Mouse (Mus musculus): ENCODE data around the gene Themis.

Gene Themis

DNA sequence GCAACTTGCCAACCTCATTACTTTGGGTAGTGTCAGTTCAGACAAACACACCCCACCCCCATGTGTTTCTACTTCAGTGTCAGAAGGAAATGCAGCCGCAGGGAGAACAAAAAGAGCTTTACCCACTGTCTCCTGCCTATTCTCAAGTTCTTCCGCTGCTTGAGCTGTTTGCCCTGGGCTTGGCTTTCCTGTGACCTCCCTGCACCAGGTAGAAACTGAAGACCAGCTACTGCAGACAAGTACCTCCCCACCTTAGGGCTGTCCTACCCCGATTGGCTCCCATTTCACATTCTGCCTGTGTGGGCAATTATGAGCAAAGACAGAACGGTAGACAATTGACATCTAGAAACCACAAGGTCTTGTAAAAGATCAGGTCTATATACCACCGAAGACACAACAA is at the start of gene Themis:
Themis (plus strand) TSS at position 100 of the 400 bp plus-strand sequence.
- in situ Hi-C loops (cut with MboI) = no loop called here

DNA sequence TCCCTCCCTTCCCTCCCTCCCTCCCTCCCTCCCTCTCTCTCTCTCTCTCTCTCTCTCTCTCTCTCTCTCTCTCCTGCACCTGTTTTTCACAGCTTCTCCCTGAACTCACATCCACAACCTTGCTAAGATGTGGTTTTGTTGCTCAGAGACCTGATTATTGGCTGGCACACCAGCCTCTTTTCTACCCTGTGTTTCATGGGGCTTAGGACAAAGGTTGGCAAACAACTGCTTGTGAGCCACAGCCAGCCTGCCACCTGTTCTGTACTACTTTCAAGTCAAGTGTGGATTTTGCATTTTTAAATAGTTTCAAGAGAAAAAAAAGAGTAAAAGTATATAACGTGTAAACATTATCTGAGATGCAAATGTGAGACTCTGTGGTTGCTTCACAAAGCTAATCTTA is 48.7 kb upstream of the Themis start:
- in situ Hi-C loops (cut with MboI) = no loop called here

DNA sequence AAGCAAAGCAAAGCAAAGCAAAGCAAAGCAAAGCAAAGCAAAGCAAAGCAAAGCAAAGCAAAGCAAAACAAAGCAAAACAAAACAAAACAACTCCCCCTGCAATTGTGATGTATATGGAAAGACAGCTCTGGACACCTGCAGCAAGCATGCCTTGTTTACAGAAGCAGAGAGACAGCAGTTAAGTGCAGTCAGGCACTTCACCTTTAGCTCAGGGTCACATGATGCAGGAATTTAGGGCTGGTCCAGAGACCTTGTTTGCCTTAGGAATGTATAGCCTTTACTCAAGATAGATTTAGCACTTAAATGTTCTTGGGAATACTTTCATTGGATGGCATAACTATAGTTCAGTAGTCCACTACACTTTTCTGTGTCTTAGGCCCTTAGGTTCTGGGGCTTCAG is 32.1 kb upstream of the Themis start:
- in situ Hi-C loops (cut with MboI) = no loop called here

DNA sequence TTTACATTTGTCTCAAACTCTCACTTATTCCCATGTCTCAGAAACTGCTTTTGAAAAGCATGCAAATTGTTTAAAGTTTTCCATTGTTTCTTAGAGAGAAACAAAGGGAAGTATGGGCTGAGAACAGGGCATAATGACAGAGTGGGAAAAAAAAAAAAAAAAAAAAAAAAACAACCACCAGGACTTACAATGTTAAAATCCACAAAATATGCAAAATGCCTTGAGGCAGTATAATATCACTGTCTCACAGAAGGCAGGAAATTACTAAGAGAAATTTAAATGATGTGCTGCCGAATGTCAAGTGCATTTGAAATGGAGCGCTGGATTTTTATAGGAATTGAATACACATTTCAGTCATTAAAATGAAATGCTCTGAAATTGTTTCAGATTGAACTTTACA is 26.3 kb upstream of the Themis start:
- in situ Hi-C loops (cut with MboI) = no loop called here

DNA sequence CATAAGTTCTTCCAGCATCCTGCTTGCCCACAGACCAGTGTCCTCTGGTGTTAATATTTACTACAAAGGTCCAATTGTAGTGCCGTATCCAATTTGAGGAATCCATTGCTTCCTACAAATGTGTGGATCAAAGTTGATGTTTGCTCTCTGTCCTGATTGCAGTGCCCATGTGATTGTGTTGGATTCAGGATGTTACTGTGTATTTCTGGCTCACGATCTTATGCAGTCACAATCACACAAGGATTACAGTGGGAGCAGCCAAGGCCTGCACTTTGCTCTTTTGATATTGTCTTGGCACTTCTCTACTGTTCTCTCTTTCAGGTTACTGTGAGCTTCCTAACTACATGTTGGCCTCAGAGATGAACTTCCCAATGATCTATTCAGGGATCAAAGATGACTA is 20.3 kb upstream of the Themis start:
- in situ Hi-C loops (cut with MboI) = no loop called here

DNA sequence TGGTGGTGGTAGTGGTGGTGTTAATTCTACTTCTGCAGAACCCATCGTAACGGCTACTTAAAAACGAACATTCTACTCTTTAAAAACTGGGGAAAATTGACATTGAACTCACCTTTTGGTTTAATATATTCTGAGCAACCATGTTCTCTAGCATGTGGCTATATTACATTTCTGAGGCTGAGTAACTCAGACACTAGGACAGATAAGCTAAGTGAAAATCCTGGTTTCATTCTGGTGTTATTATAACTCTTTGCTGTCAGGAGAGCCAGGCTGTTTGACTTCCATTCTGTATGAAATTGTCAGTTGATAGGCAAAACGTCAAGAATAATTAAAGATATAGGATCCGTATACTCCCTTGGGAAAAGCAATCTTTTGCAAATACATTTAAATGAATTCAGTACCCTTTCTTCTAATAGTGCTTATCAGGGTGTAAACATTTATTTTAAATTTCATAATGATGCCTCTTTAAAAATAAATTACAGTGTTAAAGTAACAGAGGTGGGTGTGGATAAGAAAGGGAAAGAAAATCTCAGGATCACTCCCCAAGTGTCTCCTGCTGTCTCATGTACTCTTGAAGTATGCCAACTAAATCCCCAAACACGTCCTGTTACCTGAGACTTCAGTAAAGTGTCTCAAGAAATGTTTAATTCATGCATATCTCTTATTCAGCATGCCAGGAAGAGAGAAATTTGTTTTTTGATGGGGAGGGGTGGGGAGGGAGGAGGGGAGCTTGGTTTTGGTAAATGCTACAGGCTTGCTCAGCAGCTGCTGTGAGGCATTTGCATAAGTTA is 18.9 kb upstream of the Themis start:
- in situ Hi-C loops (cut with MboI) = no loop called here

DNA sequence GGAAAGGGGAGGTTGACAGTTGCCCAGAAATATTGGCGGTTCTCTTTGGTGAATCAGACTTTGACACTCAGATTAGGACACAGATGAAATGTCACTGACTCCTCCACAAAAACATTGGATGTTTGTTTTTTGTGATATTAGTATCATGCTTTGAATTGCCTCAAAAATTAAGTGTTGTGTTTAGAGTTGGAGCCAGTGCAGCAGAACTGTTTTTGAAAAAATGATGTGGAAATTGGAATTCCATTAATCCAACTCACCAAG is 18.3 kb upstream of the Themis start:
- in situ Hi-C loops (cut with MboI) = no loop called here

DNA sequence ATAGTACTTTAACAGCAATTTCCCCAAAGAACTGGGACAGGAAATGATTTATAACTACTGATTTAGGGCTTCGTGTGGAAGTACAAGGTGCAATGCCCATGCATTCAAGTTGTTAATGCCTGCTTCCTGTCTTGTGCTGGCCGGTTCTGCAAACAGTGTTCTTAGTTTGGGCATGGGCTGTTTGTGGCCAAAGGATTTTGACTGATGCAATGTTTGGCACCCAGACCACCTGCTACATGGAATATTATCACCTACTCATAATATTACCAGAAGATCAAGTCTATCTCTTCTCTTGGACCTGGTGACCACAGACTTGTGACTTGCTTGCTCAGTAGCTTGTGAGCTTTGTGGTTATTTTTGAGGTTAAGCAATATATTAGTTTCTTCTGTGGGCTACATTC is 16.2 kb upstream of the Themis start:
- in situ Hi-C loops (cut with MboI) = no loop called here

DNA sequence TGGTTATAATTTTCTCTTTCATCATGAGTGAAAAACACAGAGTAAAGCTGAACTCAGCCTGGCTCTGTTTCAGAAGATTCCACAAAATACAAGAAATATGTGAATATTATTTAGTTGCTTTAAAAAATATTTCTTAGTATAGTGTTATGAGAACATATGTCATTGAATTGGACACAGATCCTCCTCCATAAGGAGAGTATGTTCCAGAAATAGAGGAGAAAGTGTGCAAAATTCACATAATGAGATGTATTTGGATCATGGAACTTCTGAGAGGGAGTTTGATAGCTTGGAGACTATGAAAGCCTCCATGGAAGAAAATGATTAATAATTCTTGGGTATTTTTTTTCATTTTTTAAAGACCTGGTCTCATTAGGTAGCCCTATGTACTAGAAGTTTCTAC is 13.4 kb upstream of the Themis start:
- in situ Hi-C loops (cut with MboI) = no loop called here

DNA sequence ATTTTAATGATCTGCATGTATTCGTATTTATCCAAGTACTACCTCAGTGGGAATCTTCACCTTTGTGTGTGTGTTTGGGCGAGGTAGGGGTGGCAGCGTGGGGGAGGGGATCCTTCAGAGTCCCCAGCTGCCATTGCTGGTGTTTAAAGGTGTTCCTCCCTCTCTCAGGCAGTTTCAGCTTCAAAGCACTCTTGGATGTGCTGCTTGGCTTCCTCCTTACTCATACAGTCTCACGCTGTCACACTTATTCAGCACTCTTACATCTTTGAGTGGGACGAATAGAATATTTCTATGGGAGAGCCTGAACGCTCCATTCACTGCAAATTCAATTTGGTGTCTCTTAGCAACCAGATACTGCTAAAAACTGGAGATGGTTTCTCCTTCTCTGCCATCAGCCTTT is 3.0 kb upstream of the Themis start:
- in situ Hi-C loops (cut with MboI) = no loop called here

DNA sequence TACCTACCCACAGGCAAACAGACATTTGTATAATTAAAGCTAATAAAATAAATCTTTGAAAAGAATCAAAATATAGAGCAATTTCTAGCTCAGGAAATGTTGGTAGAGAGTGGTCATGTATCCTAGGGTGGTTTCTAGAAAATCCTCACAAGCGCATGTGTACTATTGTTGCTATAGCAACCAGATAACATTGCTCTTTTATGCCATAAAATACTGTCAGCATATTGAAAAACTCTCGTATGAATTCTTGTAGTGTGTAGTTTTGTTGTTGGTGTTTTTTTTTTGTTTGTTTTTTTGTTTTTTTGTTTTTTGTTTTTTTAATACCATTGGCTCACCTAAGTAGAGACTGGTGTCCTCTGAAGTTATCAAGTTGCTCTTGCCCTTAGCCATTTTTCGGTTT is 5.8 kb downstream of the Themis start:
- in situ Hi-C loops (cut with MboI) = no loop called here

DNA sequence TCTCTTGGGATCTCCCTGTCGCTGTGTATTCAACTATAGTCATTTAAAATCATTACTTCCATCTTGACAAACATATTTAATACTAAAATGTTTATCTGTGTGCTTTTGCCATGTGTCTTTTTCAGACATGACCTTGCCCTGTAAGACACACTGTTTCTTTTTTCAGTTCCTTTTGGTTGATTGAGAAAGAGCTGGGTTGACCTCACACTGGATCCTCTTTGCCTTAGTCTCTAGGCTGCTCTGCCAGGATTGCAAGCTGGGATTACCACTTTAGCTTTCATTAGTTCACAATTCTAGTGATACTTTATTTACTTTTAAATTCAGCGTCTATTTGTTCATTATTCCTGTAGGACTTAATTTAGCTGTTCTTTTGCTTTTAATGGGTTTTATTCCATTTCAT is 7.2 kb downstream of the Themis start:
- in situ Hi-C loops (cut with MboI) = no loop called here

DNA sequence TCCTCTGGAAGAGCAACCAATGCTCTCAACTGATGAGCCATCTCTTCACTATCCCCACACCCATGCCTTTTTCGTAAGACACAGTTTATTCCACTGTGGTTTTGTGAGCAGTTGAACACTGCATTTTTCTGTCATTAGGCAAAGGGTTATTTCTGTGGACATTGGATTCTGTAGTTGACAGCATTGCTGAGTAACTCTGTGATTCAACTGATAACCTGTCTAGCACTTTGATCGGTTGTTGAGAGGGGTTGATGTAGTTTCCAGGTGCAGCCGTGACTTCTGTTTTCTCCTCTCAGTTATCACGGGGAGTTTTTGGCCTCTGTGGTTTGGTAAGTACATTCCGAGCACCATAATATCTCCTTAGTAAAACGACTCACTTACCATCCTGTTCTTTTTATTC is 26.8 kb downstream of the Themis start:
- in situ Hi-C loops (cut with MboI) = no loop called here

DNA sequence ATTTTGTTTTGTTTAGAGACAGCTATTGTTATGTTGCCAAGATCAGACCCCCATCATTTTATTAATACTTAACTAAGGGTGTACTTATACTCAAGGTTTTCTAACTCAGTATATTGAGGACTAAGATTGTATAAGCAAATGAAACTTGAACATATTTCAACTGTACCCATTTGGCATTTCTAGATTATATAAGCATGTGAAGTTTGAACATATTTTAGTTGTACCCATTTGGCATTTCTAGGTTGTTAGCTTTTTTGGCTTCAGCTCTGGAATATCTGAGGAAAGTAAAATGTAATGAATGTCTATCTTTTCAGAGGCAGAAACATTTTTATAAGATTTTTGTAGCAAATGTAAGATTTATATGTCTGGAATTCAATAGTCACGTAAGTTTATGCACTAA is 27.9 kb downstream of the Themis start:
- in situ Hi-C loops (cut with MboI) = no loop called here

DNA sequence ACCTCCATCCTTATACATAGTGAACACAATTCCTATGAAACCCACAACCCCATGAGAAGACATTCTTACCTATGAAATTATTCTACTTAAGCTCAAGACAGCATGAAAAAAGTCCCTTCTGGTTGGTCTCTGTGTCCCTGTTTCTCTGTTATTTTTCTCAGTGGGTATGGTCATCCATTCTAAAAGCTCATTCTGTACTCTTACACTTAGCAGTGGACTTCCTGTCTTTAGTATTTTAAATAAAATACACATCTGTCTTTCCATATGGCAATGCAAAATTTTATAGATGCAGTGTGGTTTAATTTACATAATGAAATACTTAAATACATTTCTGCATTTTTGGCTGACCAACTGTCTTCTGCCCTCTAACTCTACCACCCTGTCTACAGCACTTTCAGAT is 30.0 kb downstream of the Themis start:
- in situ Hi-C loops (cut with MboI) = no loop called here

DNA sequence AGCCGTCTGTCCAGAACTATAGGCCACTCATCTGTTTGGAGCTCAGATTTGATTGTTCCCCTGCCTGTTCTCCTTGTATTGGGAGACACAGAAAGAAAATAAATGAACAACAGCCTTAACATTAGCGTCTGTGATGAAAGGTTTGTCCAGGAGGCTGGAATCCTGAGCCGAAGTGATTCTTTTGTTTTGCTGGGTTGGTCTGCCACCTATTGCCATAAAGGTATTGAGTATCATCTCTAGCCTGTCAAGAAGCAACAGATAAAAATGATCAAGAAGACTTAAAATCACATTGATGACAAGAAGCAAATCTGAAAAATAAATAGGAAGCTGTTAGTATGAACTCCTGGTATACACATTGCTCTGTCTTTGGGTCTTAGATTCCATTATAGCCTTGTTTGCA is 53.7 kb downstream of the Themis start:
- in situ Hi-C loops (cut with MboI) = no loop called here

DNA sequence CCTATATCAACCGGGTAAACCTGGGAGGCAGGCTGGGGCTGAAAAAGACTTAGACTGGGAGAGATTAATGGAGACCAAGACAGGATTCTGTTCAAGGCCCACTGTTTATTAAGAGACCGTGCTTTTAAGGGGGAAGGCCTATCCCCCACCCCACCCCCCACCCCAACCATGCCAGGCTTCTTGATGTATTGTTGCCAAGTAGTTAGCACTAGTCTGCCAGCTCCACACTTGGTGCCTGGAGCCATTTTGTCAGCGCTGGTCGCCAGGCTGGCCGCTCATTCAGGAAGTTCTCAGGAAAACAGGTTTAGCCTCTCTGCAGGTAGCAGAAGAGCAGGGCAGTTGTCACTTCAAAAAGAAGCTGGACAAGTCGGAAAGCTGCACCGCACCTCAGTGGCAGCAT is 55.1 kb downstream of the Themis start:
- in situ Hi-C loops (cut with MboI) = no loop called here

DNA sequence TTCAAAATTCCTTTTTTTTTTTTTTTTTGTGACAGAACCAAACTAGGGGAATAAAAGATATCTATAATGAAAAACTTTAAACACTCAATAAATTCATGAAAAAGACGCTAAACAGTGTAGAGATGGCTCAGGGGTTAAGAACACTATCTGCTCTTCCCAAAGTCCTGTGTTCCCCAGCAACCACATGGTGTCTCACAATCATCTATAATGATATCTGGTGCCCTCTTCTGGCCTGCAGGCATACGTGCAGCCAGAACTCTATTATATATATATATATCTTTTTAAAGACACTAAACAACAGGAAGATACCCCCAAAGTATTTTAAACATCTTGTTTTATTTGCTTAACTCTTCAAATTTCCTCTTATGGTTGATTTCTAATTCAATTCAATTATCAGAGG is 62.0 kb downstream of the Themis start:
- in situ Hi-C loops (cut with MboI) = no loop called here

DNA sequence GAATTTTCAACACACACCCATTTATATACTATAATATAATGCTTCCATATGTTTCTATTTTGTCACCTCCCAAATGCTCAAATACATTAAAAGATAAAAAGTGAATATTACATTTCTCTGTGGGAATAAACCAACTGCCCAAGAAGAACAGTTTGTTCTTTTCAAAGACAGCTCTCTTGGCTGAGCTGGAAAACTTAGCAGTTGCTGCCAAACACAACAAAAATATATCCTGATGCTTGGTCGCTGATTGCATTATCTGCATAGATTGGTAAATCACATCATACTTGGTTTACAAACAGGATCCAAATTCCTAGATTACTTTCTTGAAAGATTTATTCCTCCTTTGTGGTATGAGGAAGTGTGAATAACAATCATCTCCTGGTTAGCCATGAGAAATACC is 69.8 kb downstream of the Themis start:
- in situ Hi-C loops (cut with MboI) = no loop called here

DNA sequence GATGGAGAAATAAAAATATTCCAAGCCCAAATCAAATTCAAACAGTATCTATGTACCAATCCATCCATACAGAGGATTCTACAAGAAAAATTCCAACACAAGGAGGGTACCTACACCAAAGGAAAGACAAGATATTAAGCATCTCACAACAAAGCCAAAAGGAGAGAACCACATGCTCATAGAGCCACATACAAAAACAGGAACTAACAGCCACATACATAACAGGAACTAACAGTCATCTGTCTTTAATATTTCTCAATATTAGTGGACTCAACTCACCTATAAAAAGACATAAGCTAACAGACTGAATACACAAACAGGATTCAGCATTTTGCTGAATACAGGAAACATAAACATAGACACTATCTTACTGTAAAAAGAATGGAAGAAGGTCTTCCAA is 78.3 kb downstream of the Themis start:
- in situ Hi-C loops (cut with MboI) = no loop called here

DNA sequence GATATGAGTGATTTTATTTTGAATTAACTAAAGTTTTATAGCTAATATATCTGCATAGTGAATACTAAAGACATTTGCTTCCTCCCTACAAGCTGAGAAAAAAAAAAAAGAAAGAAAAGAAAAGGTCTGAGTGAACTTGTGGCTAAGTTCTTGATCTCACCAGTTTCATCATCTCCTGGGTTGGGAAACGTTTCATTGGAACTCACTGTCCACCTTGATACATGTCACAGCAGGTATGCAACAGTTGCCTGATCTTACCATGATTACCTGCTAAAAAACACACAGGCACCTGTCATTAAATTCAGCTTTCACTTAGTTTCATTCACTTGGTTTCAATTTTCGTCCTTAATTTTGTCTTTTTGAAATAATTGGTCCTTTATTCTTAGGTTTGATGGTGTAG is 85.2 kb downstream of the Themis start:
- in situ Hi-C loops (cut with MboI) = no loop called here

DNA sequence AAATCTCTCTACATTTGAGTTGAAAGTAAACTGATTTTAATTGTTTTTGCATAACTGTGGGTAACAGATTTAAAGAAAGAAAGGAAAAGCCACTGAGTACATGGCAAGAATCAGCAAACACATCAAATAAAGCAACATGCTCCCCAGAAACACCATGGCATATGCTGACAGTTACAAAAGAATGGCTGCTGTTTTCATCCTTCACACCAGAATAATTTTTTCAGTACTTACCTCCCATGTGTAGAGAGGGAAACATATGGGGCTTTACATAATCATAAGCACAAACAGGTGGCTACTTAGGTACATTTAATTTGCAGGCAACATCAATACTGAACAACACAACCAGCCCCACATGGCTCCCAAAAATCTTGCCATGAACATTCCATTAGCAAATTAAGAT is 86.8 kb downstream of the Themis start:
- in situ Hi-C loops (cut with MboI) = no loop called here

DNA sequence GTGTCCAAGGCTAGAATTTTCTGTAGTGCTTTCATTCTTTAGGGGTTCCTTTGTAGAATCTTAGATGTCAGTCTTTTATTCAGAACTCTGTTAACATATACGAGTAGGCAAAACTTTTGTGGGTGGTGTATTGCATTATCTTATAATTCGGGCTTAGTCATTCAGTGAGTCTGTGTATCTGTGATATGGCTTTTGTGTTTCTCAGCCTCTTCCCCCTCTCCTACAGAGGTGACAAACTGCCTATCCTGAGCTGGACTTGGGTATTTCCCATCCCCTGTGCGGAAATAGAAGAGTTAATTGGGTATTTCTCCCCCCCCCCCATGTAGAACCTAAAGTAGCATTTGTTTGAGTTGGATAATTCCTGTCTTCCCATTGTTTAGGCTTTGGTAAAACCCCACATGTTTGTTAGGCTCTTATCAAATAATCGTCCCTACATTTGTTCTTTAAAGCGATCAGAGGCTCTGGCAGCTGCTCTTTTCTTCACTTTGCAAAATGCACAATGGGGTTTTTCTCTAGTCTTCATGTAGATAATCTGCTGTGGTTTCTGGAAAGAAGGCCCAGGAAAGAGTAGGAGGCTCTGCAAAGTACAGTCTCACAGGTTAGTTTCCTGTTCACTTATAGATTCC is 108.7 kb downstream of the Themis start:
- in situ Hi-C loops (cut with MboI) = no loop called here

DNA sequence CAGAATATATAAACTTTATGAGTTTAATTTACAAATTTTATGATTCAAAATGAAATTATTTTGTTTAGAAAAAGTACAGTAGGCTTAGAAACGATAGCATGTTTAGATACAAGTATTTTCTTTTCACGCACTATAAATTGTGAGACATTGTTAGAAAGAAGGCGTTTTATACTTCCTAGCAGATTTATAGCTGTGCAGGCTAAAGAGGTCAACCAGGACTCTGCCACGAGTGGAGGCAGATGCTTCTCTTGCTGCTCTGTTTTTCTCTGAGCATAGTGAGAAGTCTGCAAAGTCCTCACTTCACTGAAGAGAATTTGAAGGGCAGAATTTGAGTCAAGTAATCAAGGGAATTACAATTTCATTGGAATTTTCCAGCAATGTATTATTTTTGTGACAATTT is 131.3 kb downstream of the Themis start:
- in situ Hi-C loops (cut with MboI) = no loop called here

All from mature B cell (primary cell).